Mouse (Mus musculus): Measurements from ENCODE around the gene Apopt1. TPM values are rescaled to one million over a fixed set of nuclear protein-coding genes. Genes with fewer than 3 reads are reported as not detected.

The Apopt1 gene
- polyA plus RNA-seq (2015; fragmentation: Nextera tagmentation; extraction: Ambion mirVana): 47.2 and 48.3 TPM in 2 replicates

DNA sequence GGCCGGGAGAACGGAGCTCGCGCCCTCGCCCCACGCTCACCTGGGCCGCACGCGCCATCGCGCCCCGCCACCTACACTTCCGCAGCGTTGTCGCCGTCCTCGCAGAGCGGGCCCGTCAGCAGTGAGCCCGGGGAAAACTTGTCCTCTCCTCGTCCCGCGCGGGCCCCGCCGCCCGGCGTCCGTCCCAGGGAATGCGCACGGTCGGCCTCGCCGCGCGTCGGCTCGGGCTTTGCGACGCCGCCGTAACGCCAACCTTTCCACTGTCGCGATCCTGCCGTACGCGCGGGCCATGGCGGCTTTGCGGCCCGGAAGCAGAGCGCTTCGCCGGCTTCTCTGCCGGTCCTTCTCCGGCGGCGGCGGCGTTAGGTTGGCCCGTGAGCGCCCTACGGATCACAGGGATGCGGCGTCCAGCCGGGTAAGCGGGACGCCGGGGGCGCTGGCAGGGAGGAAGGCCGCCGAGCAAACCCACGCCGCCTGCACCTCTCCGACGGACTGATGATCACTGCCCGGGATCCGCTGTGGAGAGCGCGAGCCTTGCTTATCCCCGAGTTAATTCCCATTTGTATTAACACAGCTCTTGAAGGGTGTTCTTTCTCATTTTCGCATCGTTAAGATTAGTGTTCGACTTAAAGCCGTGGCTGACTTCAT lies at the start of gene Apopt1, which contains the start of gene Bag5:
TSS of gene Apopt1 (plus strand) at position 258 of the 648 bp plus-strand sequence.
TSS of gene Bag5 (minus strand) at position 254 of the 648 bp plus-strand sequence.
- Histone ChIP-seq H3K27ac (ENCODE audit: low read length) (peak within 1 kb of the TSS; percentile 77), H3K4me3 (replicated peaks; ENCODE audit: low read length) (peak within 1 kb of the TSS; percentile 69), H3K36me3 (ENCODE audit: control insufficient read depth, insufficient read depth) (peaks cover 22% of the 10 kb centered on the region), H3K9ac (replicated peaks; ENCODE audit: low read depth, low read length) (peak within 1 kb of the TSS; percentile 68), H3K27me3 (replicated peaks; ENCODE audit: control insufficient read depth, insufficient read depth, low read length) (no peaks in the 10 kb centered on the region), H3K4me1 (replicated peaks; ENCODE audit: control insufficient read depth, insufficient read depth, low read length) (peaks cover 19% of the 10 kb centered on the region), H3K4me2 (ENCODE audit: low read length) (peak within 1 kb of the TSS; percentile 61), H3K9me3 (ENCODE audit: control insufficient read depth, low read length) (no peaks in the 10 kb centered on the region)
- WGBS: under 1% methylated on average over 82 of the region's 86 CpGs
- peak; percentile 98 for ATAC-seq

DNA sequence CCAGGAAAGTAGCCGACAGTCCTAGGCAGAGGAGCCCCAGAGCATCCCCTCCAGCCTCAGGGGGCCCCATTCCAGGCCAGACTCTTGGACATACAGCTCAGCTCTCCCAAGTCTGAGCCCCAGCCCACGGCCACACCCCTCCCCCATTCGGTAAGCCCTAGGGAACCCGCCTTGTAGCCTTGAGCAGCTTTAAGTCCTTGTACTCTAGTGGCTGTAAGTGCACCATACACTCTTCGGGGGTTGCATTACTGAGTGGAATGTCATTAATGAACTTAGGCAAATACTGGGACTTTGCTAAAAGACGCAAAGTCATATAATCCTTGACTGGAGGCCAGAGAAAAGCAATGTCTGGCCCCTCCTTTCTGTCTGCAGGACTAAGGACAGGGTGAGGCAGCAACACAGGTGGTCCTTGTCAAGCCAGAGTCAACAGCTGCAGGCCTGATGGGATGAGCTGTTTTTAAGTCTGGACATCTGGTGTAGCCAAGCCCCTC lies 48.9 kb upstream of the Apopt1 start:
- no peak overlapping the region for H3K9ac ChIP-seq (replicated peaks; ENCODE audit: low read depth, low read length)
- WGBS: 40% methylated on average over 6 of the region's 6 CpGs
- H3K4me1 ChIP-seq (replicated peaks; ENCODE audit: control insufficient read depth, insufficient read depth, low read length): peaks cover 8% of the 10 kb centered on the region
- no peak for ATAC-seq
- no peaks in the 10 kb centered on the region for H3K27me3 ChIP-seq (replicated peaks; ENCODE audit: control insufficient read depth, insufficient read depth, low read length)
- H3K4me2 ChIP-seq (ENCODE audit: low read length): no peak overlapping the region
- no peaks in the 10 kb centered on the region for H3K9me3 ChIP-seq (ENCODE audit: control insufficient read depth, low read length)
- peaks cover 3% of the 10 kb centered on the region; the same call in 1 of the 2 replicates for H3K36me3 ChIP-seq (ENCODE audit: control insufficient read depth, insufficient read depth)
- no peak overlapping the region for H3K4me3 ChIP-seq (replicated peaks; ENCODE audit: low read length)
- H3K27ac ChIP-seq (ENCODE audit: low read length): no peak overlapping the region

DNA sequence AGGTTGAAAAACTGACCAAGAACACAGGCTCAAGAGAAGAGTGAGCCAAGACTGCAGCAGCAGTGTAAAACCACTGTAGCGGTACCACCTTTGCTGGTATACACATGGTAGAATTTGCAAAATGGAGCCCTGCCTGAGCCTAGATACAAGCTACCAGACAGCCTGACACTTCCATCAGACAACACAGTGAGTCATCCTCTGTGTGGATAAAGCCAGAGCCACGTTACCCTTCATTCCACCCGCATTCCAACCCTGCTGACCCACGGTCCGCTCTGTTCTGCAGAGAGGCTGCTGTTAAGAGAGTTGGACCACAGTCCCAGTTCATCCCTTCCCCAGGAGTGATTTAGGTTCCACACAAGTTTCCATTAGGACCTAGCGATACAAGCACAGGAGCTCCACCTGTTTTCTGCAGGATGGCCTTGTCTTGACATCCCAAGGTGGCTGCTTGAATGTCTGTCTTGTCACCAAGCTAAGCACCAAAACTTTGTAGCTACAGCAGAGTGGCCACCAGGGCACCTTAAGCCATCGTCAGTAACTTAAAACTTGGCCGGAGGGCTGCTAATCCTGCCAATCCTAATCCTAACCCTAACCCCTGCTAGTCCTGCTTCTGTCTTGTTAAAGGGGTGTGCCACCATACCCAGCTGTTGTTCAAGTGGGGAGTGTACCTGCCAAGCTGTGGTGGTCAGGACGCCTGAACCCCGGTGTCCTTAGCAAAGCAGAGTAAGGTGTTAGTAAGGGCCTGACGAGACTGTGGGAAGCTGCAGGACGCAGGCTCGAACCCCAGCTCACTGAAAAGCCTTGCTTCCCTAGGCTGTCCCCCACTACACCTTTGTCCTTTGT lies 47.8 kb upstream of the Apopt1 start:
- ATAC-seq: no peak
- Histone ChIP-seq H3K36me3 (ENCODE audit: control insufficient read depth, insufficient read depth) (peaks cover 3% of the 10 kb centered on the region; the same call in 1 of the 2 replicates), H3K27ac (ENCODE audit: low read length) (no peak overlapping the region), H3K4me3 (replicated peaks; ENCODE audit: low read length) (no peak overlapping the region), H3K4me2 (ENCODE audit: low read length) (no peak overlapping the region), H3K9ac (replicated peaks; ENCODE audit: low read depth, low read length) (no peak overlapping the region), H3K27me3 (replicated peaks; ENCODE audit: control insufficient read depth, insufficient read depth, low read length) (no peaks in the 10 kb centered on the region), H3K9me3 (ENCODE audit: control insufficient read depth, low read length) (no peaks in the 10 kb centered on the region), H3K4me1 (replicated peaks; ENCODE audit: control insufficient read depth, insufficient read depth, low read length) (peaks cover 19% of the 10 kb centered on the region)
- WGBS: 85% methylated on average over 13 of the region's 13 CpGs

DNA sequence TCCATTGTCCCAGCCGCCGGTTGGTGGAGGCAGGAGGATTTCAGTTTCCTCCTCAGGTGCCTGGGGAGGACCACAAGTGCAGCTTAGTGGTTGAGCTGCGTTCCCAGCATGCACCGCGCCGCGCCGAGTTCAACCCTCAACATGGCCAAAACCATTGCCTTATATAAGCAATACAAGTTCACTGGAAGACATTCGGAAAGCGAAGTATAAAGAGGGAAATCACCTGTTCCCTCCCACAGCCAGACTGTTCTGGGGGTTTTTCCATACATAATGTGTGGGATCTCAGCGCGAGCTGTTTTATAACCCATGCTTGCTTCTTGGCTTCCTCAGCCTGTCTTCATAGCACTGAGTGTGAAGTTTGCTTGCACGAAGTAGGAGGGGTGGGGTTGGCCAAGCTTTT lies 46.7 kb upstream of the Apopt1 start:
- Histone ChIP-seq H3K9me3 (ENCODE audit: control insufficient read depth, low read length) (no peaks in the 10 kb centered on the region), H3K36me3 (ENCODE audit: control insufficient read depth, insufficient read depth) (no peaks in the 10 kb centered on the region; the same call in 1 of the 2 replicates), H3K27me3 (replicated peaks; ENCODE audit: control insufficient read depth, insufficient read depth, low read length) (no peaks in the 10 kb centered on the region), H3K4me3 (replicated peaks; ENCODE audit: low read length) (no peak overlapping the region), H3K4me1 (replicated peaks; ENCODE audit: control insufficient read depth, insufficient read depth, low read length) (peaks cover 23% of the 10 kb centered on the region), H3K9ac (replicated peaks; ENCODE audit: low read depth, low read length) (no peak overlapping the region), H3K27ac (ENCODE audit: low read length) (no peak overlapping the region; the same call in 1 of the 2 replicates), H3K4me2 (ENCODE audit: low read length) (no peak overlapping the region)
- WGBS: 78% methylated on average over 13 of the region's 13 CpGs
- ATAC-seq: no peak

DNA sequence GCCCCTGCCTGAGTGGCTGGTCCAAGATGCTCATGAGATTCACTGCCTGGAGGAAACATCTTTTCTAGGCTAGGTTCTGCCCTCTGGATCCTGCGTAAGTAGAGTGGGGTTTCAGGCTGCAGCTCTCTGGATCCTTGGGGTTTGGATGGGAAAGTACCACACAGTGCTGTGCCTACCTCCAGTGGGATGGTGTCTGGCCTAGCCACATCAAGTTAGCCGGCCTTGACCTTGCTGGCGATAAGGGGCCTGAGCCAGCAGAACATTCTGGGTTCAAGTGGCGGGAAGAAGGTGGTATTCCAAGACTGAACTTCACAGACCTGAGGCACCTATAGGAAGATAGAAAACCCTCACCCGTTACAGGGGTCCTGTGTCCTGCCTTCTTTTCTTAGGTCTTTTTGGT lies 45.6 kb upstream of the Apopt1 start:
- H3K9ac ChIP-seq (replicated peaks; ENCODE audit: low read depth, low read length): no peak overlapping the region
- no peak overlapping the region for H3K27ac ChIP-seq (ENCODE audit: low read length)
- no peaks in the 10 kb centered on the region; the same call in 1 of the 2 replicates for H3K36me3 ChIP-seq (ENCODE audit: control insufficient read depth, insufficient read depth)
- H3K4me3 ChIP-seq (replicated peaks; ENCODE audit: low read length): no peak overlapping the region
- no peak overlapping the region for H3K4me2 ChIP-seq (ENCODE audit: low read length)
- WGBS: 96% methylated on average over 5 of the region's 5 CpGs
- H3K4me1 ChIP-seq (replicated peaks; ENCODE audit: control insufficient read depth, insufficient read depth, low read length): peaks cover 25% of the 10 kb centered on the region
- H3K27me3 ChIP-seq (replicated peaks; ENCODE audit: control insufficient read depth, insufficient read depth, low read length): no peaks in the 10 kb centered on the region
- no peak for ATAC-seq
- no peaks in the 10 kb centered on the region for H3K9me3 ChIP-seq (ENCODE audit: control insufficient read depth, low read length)

DNA sequence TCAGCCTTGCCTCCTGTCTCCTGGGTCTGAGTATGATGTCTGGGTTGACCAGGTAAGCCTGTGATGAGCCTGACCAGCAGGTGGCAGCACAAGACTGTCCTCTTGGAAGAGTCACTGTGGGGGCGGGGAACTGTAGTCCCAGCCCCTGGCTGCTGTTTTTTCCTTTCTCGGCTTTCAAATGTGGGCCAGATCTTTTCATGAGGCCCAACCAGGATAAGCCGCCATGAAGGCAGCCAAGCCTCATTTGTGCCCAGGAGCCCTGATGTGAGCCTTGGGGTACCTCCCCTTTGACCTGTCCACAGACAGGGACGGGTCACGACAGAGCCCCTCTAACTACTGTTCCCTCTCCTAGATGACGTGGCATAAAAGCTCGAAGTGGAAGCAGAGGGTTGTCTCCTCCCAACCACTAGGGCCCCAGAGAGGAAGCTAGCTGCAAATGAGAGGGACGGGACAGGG lies 44.6 kb upstream of the Apopt1 start:
- under 1% methylated on average over 8 of the region's 8 CpGs for WGBS
- peak overlapping the region; percentile 68 for H3K4me2 ChIP-seq (ENCODE audit: low read length)
- H3K36me3 ChIP-seq (ENCODE audit: control insufficient read depth, insufficient read depth): no peaks in the 10 kb centered on the region; the same call in 1 of the 2 replicates
- ATAC-seq: peak; percentile 38
- H3K4me1 ChIP-seq (replicated peaks; ENCODE audit: control insufficient read depth, insufficient read depth, low read length): peaks cover 32% of the 10 kb centered on the region
- H3K9me3 ChIP-seq (ENCODE audit: control insufficient read depth, low read length): no peaks in the 10 kb centered on the region
- peak overlapping the region; percentile 94; the same call in 1 of the 2 replicates for H3K4me3 ChIP-seq (replicated peaks; ENCODE audit: low read length)
- H3K27ac ChIP-seq (ENCODE audit: low read length): peak overlapping the region; percentile 83
- H3K27me3 ChIP-seq (replicated peaks; ENCODE audit: control insufficient read depth, insufficient read depth, low read length): no peaks in the 10 kb centered on the region
- H3K9ac ChIP-seq (replicated peaks; ENCODE audit: low read depth, low read length): peak overlapping the region; percentile 38

DNA sequence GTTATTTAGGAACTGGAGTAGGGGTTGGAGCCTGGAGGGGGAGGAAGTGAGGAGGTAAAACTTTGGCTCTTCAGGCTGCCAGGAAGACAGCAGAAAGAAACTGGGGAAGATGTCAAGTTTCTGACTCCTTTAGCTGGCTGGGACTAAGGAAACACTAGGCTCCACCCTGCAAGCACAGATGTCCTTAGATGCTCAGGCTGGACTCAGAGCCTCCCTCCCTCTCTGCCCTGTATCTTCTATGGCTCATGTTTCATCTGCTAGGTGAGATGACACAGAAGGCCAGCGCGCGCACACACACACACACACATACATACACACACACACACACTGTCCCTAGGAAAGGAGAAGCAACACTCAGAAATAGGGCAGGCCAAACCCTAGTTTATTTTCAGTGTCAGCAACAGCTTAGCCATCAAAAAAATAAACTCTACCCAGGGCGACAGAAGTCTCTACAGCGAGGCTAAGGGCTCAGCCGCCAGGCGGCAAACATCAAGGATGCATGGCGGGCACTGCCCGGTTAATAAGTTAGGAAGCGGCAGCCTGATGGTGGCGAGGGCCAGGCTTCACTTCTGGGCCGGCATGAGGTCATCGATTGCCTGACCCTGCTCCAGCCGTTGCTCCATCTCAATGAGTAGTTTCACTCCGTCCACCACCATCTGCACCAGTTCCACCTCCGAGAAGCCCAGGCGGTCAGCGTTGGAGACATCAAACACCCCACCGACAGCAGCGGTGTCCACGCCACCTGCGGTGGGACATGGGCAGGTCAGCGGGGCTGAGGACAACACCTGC lies 43.9 kb upstream of the Apopt1 start:
- Histone ChIP-seq H3K27me3 (replicated peaks; ENCODE audit: control insufficient read depth, insufficient read depth, low read length) (no peaks in the 10 kb centered on the region), H3K9me3 (ENCODE audit: control insufficient read depth, low read length) (no peaks in the 10 kb centered on the region), H3K27ac (ENCODE audit: low read length) (peak overlapping the region; percentile 83), H3K9ac (replicated peaks; ENCODE audit: low read depth, low read length) (peak overlapping the region; percentile 38), H3K4me2 (ENCODE audit: low read length) (peak overlapping the region; percentile 68), H3K4me1 (replicated peaks; ENCODE audit: control insufficient read depth, insufficient read depth, low read length) (peaks cover 32% of the 10 kb centered on the region), H3K36me3 (ENCODE audit: control insufficient read depth, insufficient read depth) (no peaks in the 10 kb centered on the region; the same call in 1 of the 2 replicates), H3K4me3 (replicated peaks; ENCODE audit: low read length) (peak overlapping the region; percentile 94)
- ATAC-seq: no peak
- WGBS: 46% methylated on average over 23 of the region's 23 CpGs

DNA sequence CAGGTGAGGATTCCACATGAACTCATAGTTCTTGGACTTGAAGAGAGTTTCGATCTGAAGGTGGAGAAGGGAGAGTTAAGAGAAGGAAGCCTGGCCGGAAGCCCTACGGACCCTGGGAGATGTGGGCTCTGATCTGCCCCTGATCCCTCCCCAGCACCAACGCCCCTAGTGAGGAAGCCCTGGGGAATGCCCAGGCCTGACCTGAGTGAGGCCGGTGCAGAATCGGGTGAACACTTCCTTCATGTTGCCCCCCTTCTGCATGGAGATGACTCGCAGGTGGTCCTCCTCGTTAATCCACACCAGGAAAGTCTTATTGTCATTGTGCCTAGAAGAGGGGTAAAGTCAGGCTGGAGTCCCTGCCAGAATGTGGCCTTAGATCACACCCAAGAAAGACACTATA lies 43.1 kb upstream of the Apopt1 start:
- Histone ChIP-seq H3K4me1 (replicated peaks; ENCODE audit: control insufficient read depth, insufficient read depth, low read length) (peaks cover 32% of the 10 kb centered on the region), H3K27me3 (replicated peaks; ENCODE audit: control insufficient read depth, insufficient read depth, low read length) (no peaks in the 10 kb centered on the region), H3K4me3 (replicated peaks; ENCODE audit: low read length) (peak overlapping the region; percentile 94), H3K4me2 (ENCODE audit: low read length) (peak overlapping the region; percentile 68), H3K9ac (replicated peaks; ENCODE audit: low read depth, low read length) (peak overlapping the region; percentile 98), H3K9me3 (ENCODE audit: control insufficient read depth, low read length) (no peaks in the 10 kb centered on the region), H3K36me3 (ENCODE audit: control insufficient read depth, insufficient read depth) (no peaks in the 10 kb centered on the region; the same call in 1 of the 2 replicates), H3K27ac (ENCODE audit: low read length) (no peak overlapping the region)
- 36% methylated on average over 8 of the region's 8 CpGs for WGBS
- ATAC-seq: no peak

Measured in forebrain, embryonic 16.5 days (tissue).